Mouse (Mus musculus) olfactory bulb, adult 2 months (tissue): Measurements from ENCODE around the gene Rnasek. TPM values are rescaled to one million over a fixed set of nuclear protein-coding genes. Genes with fewer than 3 reads are reported as not detected.

Experiments
- H3K27ac ChIP-seq: fragments of 200-500 bp; 2 replicates; pipeline ENCODE4 v1.5.1; 2012; ENCODE audit warnings: low read depth, low read length; ENCODE audit not compliant: insufficient read depth
- H3K4me1 ChIP-seq: fragments of 200-500 bp; 2 replicates; pipeline ENCODE4 v1.6.1; 2012; ENCODE audit warnings: low read length; ENCODE audit not compliant: control insufficient read depth, insufficient read depth
- H3K4me3 ChIP-seq: fragments of 200-500 bp; 2 replicates; pipeline ENCODE4 v1.5.1; 2012; ENCODE audit warnings: mild to moderate bottlenecking, low read depth, low read length, moderate library complexity; ENCODE audit not compliant: insufficient read depth
- CTCF ChIP-seq: fragments of 200-500 bp; IDR thresholded peaks from 2 replicates; pipeline ENCODE4 v1.5.1; 2012; ENCODE audit warnings: low read depth, mild to moderate bottlenecking, low read length, moderate library complexity; ENCODE audit not compliant: insufficient read depth
- POLR2A ChIP-seq: fragments of 200-500 bp; IDR thresholded peaks from 2 replicates; pipeline ENCODE4 v1.6.1; 2012; ENCODE audit warnings: mild to moderate bottlenecking, low read depth, low read length, moderate library complexity; ENCODE audit not compliant: insufficient read depth
- WGBS: fragments of 180-500 bp; shearing (Covaris S2); methylation state at CpG from one replicate; pipeline ENCODE4 v1.1.7; 2018; 5-methylcytosine and 5-hydroxymethylcytosine counted together
- polyA plus RNA-seq: library from polyadenylated mRNA; stranded (reverse); fragments of >200 nt; gene quantifications from 2 replicates; pipeline ENCODE4 v1.2.4, GENCODE M21; 2012; ENCODE audit warnings: low replicate concordance; ENCODE audit not compliant: missing spikeins, insufficient read depth, insufficient read length

The Rnasek gene
- polyA plus RNA-seq, 1 experiment: not detected

GRCm38 (mm10) chr11:70221603-70222500 lies 17.8 kb downstream of the Rnasek start:
- H3K4me3 ChIP-seq: peak overlapping the region; percentile 67
- TF ChIP-seq CTCF: no peak
- TF ChIP-seq POLR2A: no peak
- 16% methylated on average over 14 of the region's 14 CpGs for WGBS
- H3K27ac ChIP-seq: peak overlapping the region; percentile 72
- peaks cover 25% of the 10 kb centered on the region for H3K4me1 ChIP-seq

DNA sequence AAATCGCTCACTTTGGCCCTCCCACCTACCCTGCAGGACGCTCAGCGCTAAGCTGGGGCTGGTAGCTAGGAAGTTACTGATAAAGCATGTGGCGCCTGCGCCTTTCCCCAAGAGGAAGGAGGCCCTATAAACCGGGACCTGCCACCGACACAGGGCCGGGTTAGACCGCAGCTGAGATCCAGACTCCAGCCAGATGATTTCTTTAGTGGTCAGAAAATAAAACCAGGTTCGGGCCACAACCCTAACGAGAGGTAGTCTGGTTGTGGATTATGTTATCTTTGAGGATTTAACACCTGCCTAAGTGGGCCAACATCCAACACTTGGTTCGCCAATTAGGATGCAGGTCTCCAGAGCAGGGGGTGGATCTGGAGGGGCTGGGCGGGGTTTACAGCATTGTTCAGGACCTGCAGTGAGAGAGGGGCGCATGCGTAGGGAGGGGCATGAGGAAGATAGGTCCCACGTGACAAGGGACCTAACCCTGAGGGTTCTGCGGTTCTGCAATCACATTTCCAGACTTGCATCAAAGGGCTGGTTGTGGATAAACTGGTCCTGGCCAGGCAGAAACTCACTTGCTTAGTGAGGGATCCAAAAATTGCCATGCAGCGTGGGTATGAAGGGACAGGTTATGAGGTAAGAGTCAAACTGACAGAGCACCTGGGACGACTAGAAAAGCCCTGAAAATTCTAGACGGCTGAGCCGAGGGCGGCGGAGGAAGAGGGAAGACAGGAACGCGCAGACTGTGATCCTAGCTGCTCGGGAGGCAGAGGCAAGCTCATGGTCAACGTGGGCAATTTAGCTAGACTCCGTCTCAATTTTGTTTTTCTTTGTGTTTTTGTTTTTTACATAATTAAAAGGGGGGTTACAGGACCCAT lies 18.7 kb downstream of the Rnasek start, which contains the start of gene Slc16a13:
Gene Slc16a13 (minus strand): TSS at position 334 of the 872 bp plus-strand sequence.
- no peak for TF ChIP-seq CTCF
- TF ChIP-seq POLR2A: peak; percentile 83; the same call in 1 of the 2 replicates
- 1% methylated on average over 28 of the region's 28 CpGs for whole genome bisulfite sequencing
- peaks cover 18% of the 10 kb centered on the region for H3K4me1 ChIP-seq
- peak within 1 kb of the TSS; percentile 72 for H3K27ac ChIP-seq
- peak within 1 kb of the TSS; percentile 67 for H3K4me3 ChIP-seq

- Histone ChIP-seq H3K4me1 (peaks cover 18% of the 10 kb centered on the region), H3K27ac (peak overlapping the region; percentile 67), H3K4me3 (peak overlapping the region; percentile 67)
- WGBS: 2% methylated on average over 24 of the region's 24 CpGs
- TF ChIP-seq POLR2A (no peak), CTCF (no peak)
Observed at GRCm38 (mm10) chr11:70220323-70220722, 19.3 kb downstream of the Rnasek start.

DNA sequence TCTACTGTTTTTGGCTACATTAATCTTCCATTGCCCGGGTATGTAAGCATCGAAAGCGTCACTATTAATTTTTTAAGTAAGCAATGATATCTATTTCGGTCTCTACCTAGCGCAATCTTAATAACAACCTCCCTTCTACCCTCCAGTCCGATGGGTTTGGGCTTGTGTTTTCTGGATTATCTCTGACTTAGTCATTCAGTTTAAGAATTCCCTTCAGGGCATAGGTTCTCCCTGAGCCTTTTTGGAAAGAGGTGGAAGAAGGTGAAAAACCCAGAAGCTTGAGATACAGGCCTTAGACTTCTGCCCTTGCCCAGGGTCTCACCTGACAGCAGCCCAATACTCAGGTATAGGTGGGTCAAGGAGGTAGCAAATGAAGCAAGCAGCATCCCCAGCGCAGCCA lies 19.8 kb downstream of the Rnasek start:
- WGBS: 43% methylated on average over 7 of the region's 7 CpGs
- TF ChIP-seq POLR2A (no peak), CTCF (no peak)
- peak overlapping the region; percentile 67 for H3K4me3 ChIP-seq
- H3K4me1 ChIP-seq: peaks cover 23% of the 10 kb centered on the region
- peak overlapping the region; percentile 67 for H3K27ac ChIP-seq

DNA sequence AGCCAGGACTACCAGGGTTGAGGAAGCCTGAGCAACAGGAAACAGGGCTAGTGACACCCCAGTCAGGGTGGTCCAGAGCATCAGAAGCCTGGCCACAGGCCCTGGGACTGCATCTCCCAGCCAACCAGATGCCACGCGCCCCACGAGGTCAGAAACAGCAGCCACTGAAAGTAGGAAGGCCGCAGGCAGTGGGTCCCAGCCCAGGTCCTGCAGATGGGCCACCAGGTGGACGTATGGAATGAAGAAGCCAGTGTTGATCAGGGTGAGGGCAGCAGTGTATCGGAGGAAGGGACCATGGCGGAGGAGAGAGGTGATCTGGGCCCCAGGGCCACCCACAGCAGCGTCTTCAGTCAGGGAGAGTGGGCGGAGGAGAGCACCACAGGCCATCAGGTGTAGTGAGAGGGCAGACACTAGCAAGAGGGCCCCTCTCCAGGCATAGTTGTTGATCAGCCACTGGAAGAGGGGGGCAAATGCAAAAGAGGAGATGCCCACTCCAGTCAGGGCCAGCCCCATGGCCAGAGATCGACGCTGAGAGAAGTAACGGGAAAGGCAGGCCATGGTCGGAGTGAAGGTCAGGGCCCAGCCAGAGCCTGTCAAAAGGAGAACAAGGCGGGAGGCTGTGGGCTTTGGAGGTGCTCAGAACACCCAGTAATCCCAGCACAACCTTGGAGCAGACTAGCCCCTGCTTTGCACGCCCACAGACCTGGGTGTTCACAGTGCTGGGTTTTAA lies 20.7 kb downstream of the Rnasek start:
- H3K4me3 ChIP-seq: no peak overlapping the region
- H3K4me1 ChIP-seq: peaks cover 32% of the 10 kb centered on the region
- TF ChIP-seq POLR2A (no peak), CTCF (no peak)
- 88% methylated on average over 15 of the region's 15 CpGs for WGBS
- no peak overlapping the region for H3K27ac ChIP-seq

DNA sequence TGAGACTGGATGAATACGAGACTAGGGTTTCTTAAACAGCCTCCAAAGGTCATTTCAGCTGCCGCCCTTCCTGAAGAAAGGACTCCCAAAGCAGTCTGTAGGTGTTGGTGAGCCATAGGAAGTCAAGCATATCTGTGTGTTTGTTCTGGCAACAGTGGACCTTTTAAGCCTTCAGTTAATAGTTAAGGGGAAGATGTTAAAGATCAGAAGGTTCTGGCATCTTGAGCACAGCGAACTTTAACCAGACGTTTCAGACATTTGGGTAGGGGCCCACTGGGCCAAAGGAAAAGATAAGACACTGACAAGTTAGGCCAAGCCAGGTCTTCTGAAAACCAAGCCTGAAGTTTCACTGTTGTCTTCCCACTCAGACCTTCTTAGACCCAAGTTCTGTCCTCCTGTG lies 21.6 kb downstream of the Rnasek start:
- Histone ChIP-seq H3K4me3 (no peak overlapping the region), H3K4me1 (peaks cover 36% of the 10 kb centered on the region), H3K27ac (no peak overlapping the region)
- 91% methylated on average over 4 of the region's 4 CpGs for WGBS
- TF ChIP-seq POLR2A (no peak), CTCF (no peak)

DNA sequence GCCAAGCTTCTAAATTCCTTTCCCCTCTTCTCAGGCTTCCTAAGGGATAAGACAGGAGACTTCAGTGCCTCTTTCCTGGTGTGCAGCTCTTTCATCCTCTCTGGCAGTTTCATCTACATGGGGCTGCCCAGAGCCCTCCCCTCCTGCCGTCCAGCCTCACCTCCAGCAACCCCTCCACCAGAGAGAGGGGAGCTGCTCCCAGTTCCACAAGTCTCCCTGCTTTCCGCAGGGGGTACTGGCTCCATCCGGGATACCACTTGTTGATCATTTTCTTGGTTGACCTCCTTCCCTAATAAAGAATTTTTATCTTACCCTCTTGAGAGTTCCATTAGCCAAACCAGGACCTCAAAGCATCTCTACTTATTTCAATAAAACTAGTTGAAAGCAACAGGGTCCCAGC lies 23.5 kb downstream of the Rnasek start:
- H3K4me3 ChIP-seq: no peak overlapping the region
- no peak for TF ChIP-seq CTCF
- TF ChIP-seq POLR2A: no peak
- H3K27ac ChIP-seq: no peak overlapping the region
- WGBS: 69% methylated on average over 3 of the region's 3 CpGs
- peaks cover 35% of the 10 kb centered on the region for H3K4me1 ChIP-seq

GRCm38 (mm10) chr11:70215301-70215700 lies 24.3 kb downstream of the Rnasek start:
- TF ChIP-seq POLR2A (no peak), CTCF (no peak)
- Histone ChIP-seq H3K27ac (no peak overlapping the region), H3K4me3 (no peak overlapping the region), H3K4me1 (peaks cover 35% of the 10 kb centered on the region)
- 28% methylated on average over 22 of the region's 22 CpGs for WGBS

- 21% methylated on average over 18 of the region's 18 CpGs for WGBS
Observed at GRCm38 (mm10) chr11:70214856-70215209, 24.8 kb downstream of the Rnasek start.

More at GRCm38 (mm10) chr11:70214856-70215209, 24.8 kb downstream of the Rnasek start:
- TF ChIP-seq CTCF: no peak
- no peak for TF ChIP-seq POLR2A
- Histone ChIP-seq H3K4me1 (peaks cover 31% of the 10 kb centered on the region), H3K4me3 (peak overlapping the region; percentile 49; the same call in 1 of the 2 replicates), H3K27ac (no peak overlapping the region)
